ENCODE assay signal across 14 mouse cellular contexts in the genomic region with DNA sequence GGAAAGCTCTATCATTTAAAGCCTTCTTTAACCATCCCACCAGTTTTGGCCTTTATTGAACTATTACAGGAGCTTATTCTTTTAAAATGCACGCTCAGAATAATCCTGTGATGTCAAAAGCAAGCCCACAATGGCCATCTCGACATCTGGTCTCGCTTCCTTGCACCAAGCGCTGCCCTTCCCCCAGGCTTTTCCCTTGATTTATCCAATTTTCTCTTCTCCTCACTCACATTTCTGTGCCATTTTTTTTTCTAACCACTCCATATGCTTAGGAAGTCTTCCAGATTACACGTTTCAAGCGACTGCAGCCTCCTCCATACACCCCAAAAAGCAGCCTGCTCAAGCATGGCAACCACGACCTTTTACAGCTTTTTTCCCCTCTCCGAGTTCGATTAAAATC.
DNase-seq lines count a peak whose midpoint lies in the region; ATAC-seq and TF ChIP-seq lines count a peak whose summit lies in the region.
"Had no signal": no experiment of that assay in that cellular context is flagged by ENCODE, and none has a peak within 500 bp of the region (broad histone marks: within the 10 kb centered on the region; RNA-seq: fewer than 3 reads in every experiment).

No protein-coding gene starts in this region.

- intact Hi-C loops in left cerebral cortex, postnatal 36 days (cut with DNase I) = loop anchor here (5.0 kb wide), 1 partner anchor 91 kb away; no protein-coding TSS in a partner anchor

- ATAC-seq in forebrain, embryonic 16.5 days = peak; percentile 72; the same call in 1 of the 2 replicates
- ATAC-seq in hindbrain, embryonic 14.5 days (ENCODE audit: low FRiP score) = no peak
- ATAC-seq: hindbrain, embryonic 16.5 days had no signal

- no peak for TF ChIP-seq CTCF in brain, embryonic 14.5 days (IDR thresholded peaks at IDR 0.05; ENCODE audit: borderline replicate concordance, extremely low read depth, insufficient read depth, insufficient read length)

- WGBS in forebrain, embryonic 16.5 days = 46% methylated on average over 9 of the region's 9 CpGs
- 55% methylated on average over 9 of the region's 9 CpGs for WGBS in hindbrain, embryonic 14.5 days

- H3K9me3 ChIP-seq in forebrain, embryonic 16.5 days (ENCODE audit: control insufficient read depth, low read length) = no peaks in the 10 kb centered on the region
- no peaks in the 10 kb centered on the region for H3K9me3 ChIP-seq in hindbrain, embryonic 14.5 days (ENCODE audit: control insufficient read depth, low read length)
- H3K9me3 ChIP-seq: embryonic facial prominence, embryonic 15.5 days; G1E; lung, embryonic 15.5 days had no signal

- H3K9ac ChIP-seq in forebrain, embryonic 16.5 days (replicated peaks; ENCODE audit: low read depth, low read length) = no peak overlapping the region
- no peak overlapping the region for H3K9ac ChIP-seq in hindbrain, embryonic 14.5 days
- H3K9ac ChIP-seq: embryonic facial prominence, embryonic 15.5 days; lung, embryonic 15.5 days had no signal

- peak; percentile 84 for DNase-seq in brain, embryonic 14.5 days (ENCODE audit: low read depth)
- DNase-seq in cerebellum, adult 11-12 months = peak; percentile 66
- peak; percentile 47 to 51 for DNase-seq in left cerebral cortex, postnatal 36 days (ENCODE audit: low spot score in 2 of 2)
- no peak for DNase-seq in urinary bladder, postnatal 14 days (ENCODE audit: low spot score)
- no peak for DNase-seq in hindbrain, embryonic 14.5 days (ENCODE audit: low spot score)
- DNase-seq in adrenal gland, adult (ENCODE audit: inconsistent age in 2 of 2, low spot score in 1 of 2) = no peak
- DNase-seq: adrenal gland, postnatal 25 days; heart, adult 2 months; thymus, postnatal 14 days had no signal

- H3K27me3 ChIP-seq in forebrain, embryonic 16.5 days (replicated peaks; ENCODE audit: control insufficient read depth, insufficient read depth, low read length) = no peaks in the 10 kb centered on the region
- no peaks in the 10 kb centered on the region for H3K27me3 ChIP-seq in hindbrain, embryonic 14.5 days (ENCODE audit: control insufficient read depth, insufficient read depth, low read length)
- H3K27me3 ChIP-seq: embryonic facial prominence, embryonic 15.5 days; lung, embryonic 15.5 days had no signal

- no peaks in the 10 kb centered on the region for H3K36me3 ChIP-seq in forebrain, embryonic 16.5 days (ENCODE audit: control insufficient read depth, insufficient read depth)
- no peaks in the 10 kb centered on the region for H3K36me3 ChIP-seq in hindbrain, embryonic 14.5 days (replicated peaks; ENCODE audit: control insufficient read depth, insufficient read depth)
- H3K36me3 ChIP-seq: embryonic facial prominence, embryonic 15.5 days; G1E; lung, embryonic 15.5 days had no signal

- H3K27ac ChIP-seq in forebrain, embryonic 16.5 days (ENCODE audit: low read length) = peak overlapping the region; percentile 80
- no peak overlapping the region for H3K27ac ChIP-seq in hindbrain, embryonic 14.5 days
- H3K27ac ChIP-seq: embryonic facial prominence, embryonic 15.5 days; heart, adult 2 months; lung, embryonic 15.5 days had no signal

- H3K4me1 ChIP-seq in forebrain, embryonic 16.5 days (replicated peaks; ENCODE audit: control insufficient read depth, insufficient read depth, low read length) = no peaks in the 10 kb centered on the region
- no peaks in the 10 kb centered on the region for H3K4me1 ChIP-seq in hindbrain, embryonic 14.5 days (replicated peaks; ENCODE audit: control insufficient read depth, insufficient read depth, low read length)
- H3K4me1 ChIP-seq: embryonic facial prominence, embryonic 15.5 days; lung, embryonic 15.5 days had no signal

- TF ChIP-seq POLR2A in brain, embryonic 14.5 days (IDR thresholded peaks at IDR 0.05; ENCODE audit: borderline replicate concordance, extremely low read depth, insufficient read depth, insufficient read length, poor library complexity, severe bottlenecking) = no peak

- H3K4me3 ChIP-seq in forebrain, embryonic 16.5 days (replicated peaks; ENCODE audit: low read length) = no peak overlapping the region
- H3K4me3 ChIP-seq in hindbrain, embryonic 14.5 days (replicated peaks; ENCODE audit: low read length) = no peak overlapping the region
- H3K4me3 ChIP-seq: embryonic facial prominence, embryonic 15.5 days; heart, adult 2 months; lung, embryonic 15.5 days had no signal

- H3K4me2 ChIP-seq in forebrain, embryonic 16.5 days (ENCODE audit: low read length) = no peak overlapping the region
- H3K4me2 ChIP-seq in hindbrain, embryonic 14.5 days (replicated peaks) = no peak overlapping the region
- H3K4me2 ChIP-seq: embryonic facial prominence, embryonic 15.5 days; lung, embryonic 15.5 days had no signal

Comparison
In these comparisons a context has a peak if more than half of its experiments do, and no peak if none do; other contexts are left out.
1. DNase-seq: peak in brain, embryonic 14.5 days (single experiment), cerebellum, adult 11-12 months (single experiment) and left cerebral cortex, postnatal 36 days (2 of 2); none in urinary bladder, postnatal 14 days (single experiment), hindbrain, embryonic 14.5 days (single experiment) and adrenal gland, adult (0 of 2).